Mouse (Mus musculus): ENCODE measurements around the gene Mllt3. TPM values are rescaled to one million over a fixed set of nuclear protein-coding genes. Genes with fewer than 3 reads are reported as not detected.

Mllt3 gene
- 156 TPM for polyA plus RNA-seq (2017; shearing (Covaris generic))

DNA sequence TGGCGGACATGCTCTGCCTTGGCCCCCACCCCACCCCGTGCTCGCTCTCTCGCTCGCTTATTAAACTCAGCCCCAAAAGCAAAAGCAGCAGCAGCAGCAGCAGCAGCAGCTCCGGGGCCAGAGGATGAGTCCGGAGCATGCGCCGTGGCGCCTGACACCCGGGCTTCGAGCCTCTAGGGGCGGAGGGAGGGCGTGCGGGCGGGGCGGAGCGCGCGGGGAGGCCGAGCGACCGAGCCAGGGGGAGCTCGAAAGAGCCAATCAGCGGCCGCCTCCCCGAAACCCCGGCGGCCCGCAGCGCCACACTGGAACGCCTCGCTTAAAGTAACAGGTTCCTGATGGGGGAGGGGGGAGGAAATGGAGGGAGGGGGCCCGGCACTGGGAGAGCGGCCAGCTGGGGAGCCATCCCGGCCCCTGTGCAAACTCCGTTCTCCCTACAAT, at the start of gene Mllt3:
Mllt3 (minus strand) TSS at position 149 of the 438 bp plus-strand sequence.

Other genes starting within 250 kb of the Mllt3 start
- gene Focad, start 61.3 kb upstream of the Mllt3 start, polyA plus RNA-seq (2017; shearing (Covaris generic)) = 22.6 TPM

Measured in effector memory CD4-positive, alpha-beta T cell, adult 5 months (primary cell).